Mouse (Mus musculus) embryonic facial prominence, embryonic 12.5 days (tissue): ENCODE measurements around the gene Ikzf1. TPM values are rescaled to one million over a fixed set of nuclear protein-coding genes. Genes with fewer than 3 reads are reported as not detected.

ENCODE experiments used
- ATAC-seq: fragments of 200-750 bp; cut with Nextera tagmentation; 2 replicates; pipeline ENCODE4 v1.8.0; 2017; ENCODE audit not compliant: insufficient number of reproducible peaks, insufficient read depth, low FRiP score, low TSS enrichment
- H3K27ac ChIP-seq: fragments of 300-500 bp; sonication (generic); 2 replicates; pipeline ENCODE4 v1.5.1; 2016; ENCODE audit warnings: mild to moderate bottlenecking
- H3K27me3 ChIP-seq: fragments of 300-500 bp; sonication (generic); 2 replicates; pipeline ENCODE4 v1.6.1; 2016; ENCODE audit warnings: mild to moderate bottlenecking, moderate library complexity
- H3K36me3 ChIP-seq: fragments of 300-500 bp; sonication (generic); 2 replicates; pipeline ENCODE4 v1.6.1; 2016; ENCODE audit warnings: mild to moderate bottlenecking
- H3K4me1 ChIP-seq: fragments of 300-500 bp; sonication (generic); 2 replicates; pipeline ENCODE4 v1.6.1; 2016
- H3K4me2 ChIP-seq: fragments of 300-500 bp; sonication (generic); replicated peaks from 2 replicates; pipeline ENCODE4 v1.6.1; 2016; ENCODE audit warnings: mild to moderate bottlenecking, moderate library complexity
- H3K4me3 ChIP-seq: fragments of 300-500 bp; sonication (generic); 2 replicates; pipeline ENCODE4 v1.5.1; 2016; ENCODE audit warnings: mild to moderate bottlenecking
- H3K9ac ChIP-seq: fragments of 300-500 bp; sonication (generic); 2 replicates; pipeline ENCODE4 v1.6.1; 2016; ENCODE audit warnings: mild to moderate bottlenecking, moderate library complexity
- H3K9me3 ChIP-seq: fragments of 300-500 bp; sonication (generic); 2 replicates; pipeline ENCODE4 v1.6.1; 2016; ENCODE audit warnings: mild to moderate bottlenecking, moderate library complexity
- WGBS: fragments of 180-500 bp; shearing (Covaris S2); methylation state at CpG from one replicate; pipeline ENCODE4 v1.1.7; 2016; 5-methylcytosine and 5-hydroxymethylcytosine counted together
- polyA plus RNA-seq: library from polyadenylated mRNA; unstranded; fragments of >200 nt; fragmentation: Nextera tagmentation; extraction: Ambion mirVana; gene quantifications from 2 replicates; pipeline ENCODE4 v1.2.1, GENCODE M21; 2016

Gene Ikzf1
- polyA plus RNA-seq, 1 experiment from 2014 or later = 0.84 TPM

DNA sequence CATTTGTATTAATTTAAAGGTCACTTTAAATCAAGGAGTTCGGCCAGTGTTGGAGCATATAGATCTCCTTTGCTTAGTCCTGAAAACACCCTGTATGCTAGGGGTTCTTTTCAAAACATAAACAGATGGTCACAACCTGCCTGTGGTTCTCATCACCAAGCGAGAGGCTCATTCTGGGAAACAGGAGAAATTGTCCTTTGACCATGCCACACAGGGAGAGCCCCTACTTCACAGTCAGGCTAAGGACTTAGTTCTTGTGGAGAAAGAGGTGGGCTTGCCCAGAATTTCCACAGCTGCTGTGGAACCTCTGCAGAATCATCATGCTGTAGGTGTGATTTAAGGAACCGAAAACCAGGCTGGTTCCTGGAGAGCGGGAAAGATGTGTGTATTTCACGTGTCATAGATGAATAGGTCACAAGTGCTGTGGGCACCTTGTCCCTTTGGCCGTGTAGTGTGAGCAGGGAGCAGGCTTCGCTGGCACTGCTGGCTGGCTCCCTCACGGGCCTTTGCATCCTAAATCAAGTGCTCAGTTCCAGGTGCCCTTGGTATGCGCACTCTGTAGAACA is 23.4 kb downstream of the Ikzf1 start:
- H3K4me2 ChIP-seq = no peak overlapping the region
- ATAC-seq = no peak
- H3K9me3 ChIP-seq = no peaks in the 10 kb centered on the region
- no peak overlapping the region for H3K27ac ChIP-seq
- no peak overlapping the region for H3K4me3 ChIP-seq
- H3K36me3 ChIP-seq = no peaks in the 10 kb centered on the region
- no peaks in the 10 kb centered on the region for H3K27me3 ChIP-seq
- 87% methylated on average over 9 of the region's 9 CpGs for WGBS
- H3K9ac ChIP-seq = no peak overlapping the region
- no peaks in the 10 kb centered on the region for H3K4me1 ChIP-seq

DNA sequence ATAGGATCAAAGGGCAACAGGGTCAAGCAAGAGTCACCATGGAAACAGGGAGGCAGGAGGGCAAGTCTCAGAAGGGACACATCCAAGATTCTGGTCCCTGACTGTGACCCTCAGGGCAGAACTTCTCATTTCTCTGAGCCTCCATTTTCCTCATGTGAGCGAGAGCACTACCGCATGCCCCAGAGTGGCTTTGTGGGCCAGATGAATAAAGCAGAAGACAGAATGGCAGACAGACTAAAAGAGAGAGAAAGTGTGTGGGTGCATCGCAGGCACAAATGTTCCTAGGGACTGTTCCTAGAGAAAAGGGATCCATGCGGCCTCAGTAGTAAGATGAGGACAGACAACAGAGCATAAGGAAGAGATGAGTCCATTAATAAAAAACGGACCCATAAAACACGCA is 24.5 kb downstream of the Ikzf1 start:
- Histone ChIP-seq H3K27ac (no peak overlapping the region), H3K9me3 (no peaks in the 10 kb centered on the region), H3K9ac (no peak overlapping the region), H3K36me3 (no peaks in the 10 kb centered on the region), H3K4me1 (no peaks in the 10 kb centered on the region), H3K4me3 (no peak overlapping the region), H3K4me2 (no peak overlapping the region), H3K27me3 (no peaks in the 10 kb centered on the region)
- ATAC-seq = no peak
- 82% methylated on average over 6 of the region's 6 CpGs for WGBS

DNA sequence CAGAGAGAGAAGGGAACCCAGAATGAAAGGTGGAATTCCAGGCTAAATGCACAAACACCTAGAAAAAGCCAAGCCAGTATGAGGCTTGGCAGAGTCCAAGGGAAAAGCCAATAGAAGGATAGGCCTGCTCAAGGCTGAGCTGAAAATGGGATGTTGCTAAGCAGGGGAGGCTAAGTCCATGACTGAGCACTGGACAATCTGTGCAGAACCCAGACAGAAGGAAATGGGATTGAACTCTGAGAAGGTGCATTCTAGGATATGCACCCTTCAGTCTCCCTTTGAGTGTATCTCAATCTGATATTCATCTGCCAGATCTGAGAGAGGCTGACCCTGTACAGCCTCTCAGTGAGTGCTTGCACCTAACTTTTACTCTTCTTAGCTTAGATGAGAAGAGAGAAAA is 25.9 kb downstream of the Ikzf1 start:
- H3K9me3 ChIP-seq = no peaks in the 10 kb centered on the region
- ATAC-seq = no peak
- no peak overlapping the region for H3K9ac ChIP-seq
- no peak overlapping the region for H3K4me2 ChIP-seq
- no peak overlapping the region for H3K27ac ChIP-seq
- no peaks in the 10 kb centered on the region for H3K4me1 ChIP-seq
- H3K36me3 ChIP-seq = no peaks in the 10 kb centered on the region
- no peak overlapping the region for H3K4me3 ChIP-seq
- H3K27me3 ChIP-seq = no peaks in the 10 kb centered on the region

DNA sequence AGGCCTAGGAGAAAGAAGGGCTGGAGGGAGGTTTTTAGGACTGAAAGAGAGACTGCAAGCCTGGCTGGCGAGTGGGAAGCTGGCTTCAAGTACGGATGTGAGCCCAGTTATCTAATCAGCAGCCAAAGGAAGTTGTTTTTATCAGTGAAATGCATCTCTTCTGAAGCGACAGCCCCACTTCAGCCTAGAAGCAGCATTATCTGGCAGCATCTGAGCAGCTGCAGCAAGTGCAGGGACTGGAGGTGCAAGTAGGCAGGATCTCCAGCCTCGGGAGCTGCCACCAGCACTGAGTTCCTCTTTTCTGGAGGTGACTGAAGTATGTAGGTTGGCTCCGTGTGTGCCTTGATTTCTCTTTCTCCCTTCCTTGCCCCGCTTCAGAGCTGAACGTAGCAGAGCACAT is 26.9 kb downstream of the Ikzf1 start:
- Histone ChIP-seq H3K9ac (no peak overlapping the region), H3K27ac (no peak overlapping the region), H3K4me3 (no peak overlapping the region), H3K27me3 (no peaks in the 10 kb centered on the region), H3K36me3 (no peaks in the 10 kb centered on the region), H3K4me1 (no peaks in the 10 kb centered on the region), H3K4me2 (no peak overlapping the region), H3K9me3 (no peaks in the 10 kb centered on the region)
- 70% methylated on average over 7 of the region's 7 CpGs for WGBS
- no peak for ATAC-seq

DNA sequence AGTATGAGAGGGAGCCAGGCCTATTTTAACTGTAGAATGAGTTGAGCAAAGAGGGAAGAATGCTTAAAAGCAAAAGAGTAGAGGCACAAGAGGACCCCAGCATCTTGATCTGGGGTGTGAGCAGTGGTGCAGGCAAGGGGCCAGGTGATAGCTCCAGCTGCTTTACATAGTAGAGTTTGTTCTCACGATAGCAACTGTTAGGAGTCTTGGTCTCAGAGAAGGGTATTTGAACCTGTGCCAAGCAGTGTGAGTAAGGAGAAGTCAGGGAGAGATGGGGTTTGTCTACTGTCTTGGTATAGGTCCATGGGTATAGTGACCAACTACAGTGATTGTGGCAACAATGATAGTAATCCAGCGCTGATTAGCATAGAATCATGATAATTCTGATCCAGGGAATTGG is 29.9 kb downstream of the Ikzf1 start:
- H3K9me3 ChIP-seq = no peaks in the 10 kb centered on the region
- 80% methylated on average over 2 of the region's 2 CpGs for WGBS
- no peak overlapping the region for H3K27ac ChIP-seq
- no peak for ATAC-seq
- no peaks in the 10 kb centered on the region for H3K27me3 ChIP-seq
- H3K4me3 ChIP-seq = no peak overlapping the region
- H3K4me1 ChIP-seq = no peaks in the 10 kb centered on the region
- no peaks in the 10 kb centered on the region for H3K36me3 ChIP-seq
- H3K4me2 ChIP-seq = no peak overlapping the region
- no peak overlapping the region for H3K9ac ChIP-seq

DNA sequence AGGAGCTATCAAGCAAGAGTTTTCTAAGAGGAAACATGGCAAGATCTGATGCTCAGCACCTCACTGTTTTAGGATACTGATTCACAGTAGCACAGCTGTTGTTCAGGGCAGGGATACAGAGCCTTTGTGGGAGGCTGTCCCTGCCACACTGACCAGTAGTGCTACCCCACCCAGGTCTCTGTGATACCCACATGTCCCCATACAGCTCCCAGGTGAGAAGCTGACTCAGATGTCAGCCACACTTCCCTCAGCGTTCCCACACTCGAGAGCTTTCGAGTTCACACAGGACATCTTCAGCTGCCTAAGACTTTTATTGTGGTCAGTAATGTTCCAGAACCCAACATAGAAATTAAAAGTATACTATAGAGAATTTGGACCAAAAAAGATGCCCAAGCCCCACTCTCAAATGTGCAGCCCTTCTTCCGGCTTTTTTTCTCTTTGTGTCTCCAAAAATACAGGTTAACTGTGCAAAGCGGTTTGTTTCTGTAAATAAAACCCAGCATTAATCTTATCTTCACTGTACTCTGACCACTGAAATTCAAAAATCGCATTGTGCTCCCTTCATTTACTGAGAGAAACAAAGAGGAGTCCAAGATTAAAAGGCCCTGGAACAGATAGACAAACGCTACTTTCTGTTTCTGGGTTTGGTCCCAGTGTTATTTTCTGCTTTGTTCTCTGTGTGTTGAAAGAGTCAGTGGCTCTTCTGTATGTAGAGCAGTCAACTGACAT is 31.3 kb downstream of the Ikzf1 start:
- WGBS = 92% methylated on average over 7 of the region's 7 CpGs
- Histone ChIP-seq H3K27me3 (no peaks in the 10 kb centered on the region), H3K27ac (no peak overlapping the region), H3K9ac (no peak overlapping the region), H3K4me1 (no peaks in the 10 kb centered on the region), H3K36me3 (no peaks in the 10 kb centered on the region), H3K9me3 (no peaks in the 10 kb centered on the region), H3K4me3 (no peak overlapping the region), H3K4me2 (no peak overlapping the region)
- ATAC-seq = no peak

DNA sequence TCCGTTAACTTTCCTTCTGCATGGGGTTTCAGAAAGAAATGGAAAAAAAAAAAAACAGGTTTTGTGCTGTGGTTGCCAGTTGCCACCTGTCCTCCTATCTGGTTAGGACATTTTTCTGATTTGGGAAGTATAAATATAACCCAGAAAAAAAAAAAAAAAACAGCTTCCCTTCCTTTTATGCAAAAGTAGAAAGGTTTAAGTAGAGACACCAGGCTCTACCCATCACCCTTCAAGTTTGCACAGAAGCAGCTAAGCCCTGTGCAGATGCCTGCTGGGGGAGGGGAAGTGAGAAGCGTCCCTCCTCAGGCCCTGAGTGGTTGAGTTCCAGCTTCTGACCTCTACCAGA is 31.9 kb downstream of the Ikzf1 start:
- no peak overlapping the region for H3K4me2 ChIP-seq
- 81% methylated on average over 2 of the region's 2 CpGs for WGBS
- ATAC-seq = no peak
- H3K4me3 ChIP-seq = no peak overlapping the region
- H3K4me1 ChIP-seq = no peaks in the 10 kb centered on the region
- H3K27ac ChIP-seq = no peak overlapping the region
- H3K9ac ChIP-seq = no peak overlapping the region
- H3K36me3 ChIP-seq = no peaks in the 10 kb centered on the region
- H3K27me3 ChIP-seq = no peaks in the 10 kb centered on the region
- H3K9me3 ChIP-seq = no peaks in the 10 kb centered on the region

DNA sequence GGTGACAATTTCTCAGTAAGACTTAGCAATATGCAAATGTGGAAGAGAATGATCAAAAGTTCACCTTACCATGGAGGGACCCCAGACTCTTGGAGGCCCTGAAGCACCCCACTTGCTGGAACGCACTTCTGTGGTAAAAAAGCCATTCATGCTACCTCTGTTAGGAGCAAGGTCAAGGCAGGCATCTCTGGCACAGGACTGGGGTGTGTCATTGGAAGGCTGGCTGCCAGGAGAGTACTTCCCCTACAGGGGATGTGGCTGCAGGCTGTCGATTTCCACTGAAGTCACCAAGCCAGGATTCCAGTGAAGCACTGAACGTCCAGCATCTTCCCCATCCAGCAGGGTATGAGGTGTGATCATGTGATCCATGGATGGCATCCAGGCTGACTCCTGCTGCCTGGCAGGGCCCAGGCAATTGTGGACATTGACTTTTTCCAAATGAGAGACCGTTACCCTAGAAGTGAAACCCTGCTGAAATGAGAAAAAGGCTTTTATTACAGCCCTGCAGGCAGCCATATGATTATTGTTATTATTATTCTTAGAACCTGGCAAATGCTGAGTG is 32.9 kb downstream of the Ikzf1 start:
- Histone ChIP-seq H3K9ac (no peak overlapping the region), H3K27me3 (no peaks in the 10 kb centered on the region), H3K4me1 (no peaks in the 10 kb centered on the region), H3K27ac (no peak overlapping the region), H3K4me3 (no peak overlapping the region), H3K36me3 (no peaks in the 10 kb centered on the region), H3K4me2 (no peak overlapping the region), H3K9me3 (no peaks in the 10 kb centered on the region)
- 77% methylated on average over 4 of the region's 4 CpGs for WGBS
- ATAC-seq = no peak

DNA sequence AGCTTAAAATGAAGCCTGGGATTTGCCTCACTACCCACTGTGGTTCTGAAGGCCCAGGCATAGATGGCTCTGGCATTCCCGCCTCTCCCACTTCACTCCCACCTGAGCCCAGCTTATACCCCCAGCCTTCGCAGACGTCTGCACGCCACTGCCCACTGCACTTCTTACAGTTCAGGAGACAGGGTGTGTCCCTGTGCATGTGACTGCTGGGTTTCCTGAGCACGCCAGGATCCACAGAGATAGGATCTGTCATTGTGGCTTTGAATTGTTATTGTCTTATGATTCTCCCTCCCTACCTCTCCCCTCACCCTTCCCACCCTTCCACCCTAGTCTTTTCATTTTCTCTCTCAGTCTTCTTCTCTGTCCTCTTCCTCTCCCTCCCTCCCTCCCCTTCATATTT is 34.9 kb downstream of the Ikzf1 start:
- Histone ChIP-seq H3K4me3 (no peak overlapping the region), H3K27ac (no peak overlapping the region), H3K27me3 (no peaks in the 10 kb centered on the region), H3K4me1 (no peaks in the 10 kb centered on the region), H3K9me3 (no peaks in the 10 kb centered on the region), H3K9ac (no peak overlapping the region), H3K36me3 (no peaks in the 10 kb centered on the region), H3K4me2 (no peak overlapping the region)
- 73% methylated on average over 5 of the region's 5 CpGs for WGBS
- no peak for ATAC-seq

DNA sequence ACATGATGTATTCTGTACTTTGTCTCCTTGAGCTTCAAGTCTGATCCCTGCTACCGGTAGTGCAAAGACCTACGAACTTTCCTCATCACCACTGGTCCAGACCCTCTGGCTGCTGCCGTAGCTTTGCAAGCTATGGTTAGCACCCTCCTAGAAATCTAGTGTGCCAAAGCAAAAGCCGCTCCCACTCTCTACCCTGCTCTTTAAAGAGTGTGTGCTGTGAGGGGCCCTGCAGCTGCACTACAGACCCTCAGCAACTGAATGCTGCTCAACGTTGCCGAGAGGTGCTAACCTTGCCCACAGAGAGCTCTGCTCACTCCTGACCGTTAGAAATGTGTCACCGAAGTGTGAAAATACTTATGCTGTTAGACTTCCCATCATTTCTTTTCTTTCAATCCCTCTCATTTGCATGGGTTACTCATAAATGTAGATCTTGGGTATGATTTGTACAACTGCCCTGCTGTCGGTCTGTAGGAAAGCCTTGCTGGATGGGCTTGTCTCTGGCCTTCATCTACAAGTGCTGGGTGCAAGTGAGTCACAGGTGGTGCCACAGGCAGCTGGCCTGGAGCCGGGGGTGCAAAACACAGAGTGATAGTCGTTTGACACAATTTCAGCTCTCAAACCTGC is 40.6 kb downstream of the Ikzf1 start:
- Histone ChIP-seq H3K4me1 (no peaks in the 10 kb centered on the region), H3K4me3 (no peak overlapping the region), H3K9me3 (no peaks in the 10 kb centered on the region), H3K9ac (no peak overlapping the region), H3K4me2 (no peak overlapping the region), H3K36me3 (no peaks in the 10 kb centered on the region), H3K27ac (no peak overlapping the region), H3K27me3 (no peaks in the 10 kb centered on the region)
- no peak for ATAC-seq
- WGBS = 90% methylated on average over 11 of the region's 11 CpGs

DNA sequence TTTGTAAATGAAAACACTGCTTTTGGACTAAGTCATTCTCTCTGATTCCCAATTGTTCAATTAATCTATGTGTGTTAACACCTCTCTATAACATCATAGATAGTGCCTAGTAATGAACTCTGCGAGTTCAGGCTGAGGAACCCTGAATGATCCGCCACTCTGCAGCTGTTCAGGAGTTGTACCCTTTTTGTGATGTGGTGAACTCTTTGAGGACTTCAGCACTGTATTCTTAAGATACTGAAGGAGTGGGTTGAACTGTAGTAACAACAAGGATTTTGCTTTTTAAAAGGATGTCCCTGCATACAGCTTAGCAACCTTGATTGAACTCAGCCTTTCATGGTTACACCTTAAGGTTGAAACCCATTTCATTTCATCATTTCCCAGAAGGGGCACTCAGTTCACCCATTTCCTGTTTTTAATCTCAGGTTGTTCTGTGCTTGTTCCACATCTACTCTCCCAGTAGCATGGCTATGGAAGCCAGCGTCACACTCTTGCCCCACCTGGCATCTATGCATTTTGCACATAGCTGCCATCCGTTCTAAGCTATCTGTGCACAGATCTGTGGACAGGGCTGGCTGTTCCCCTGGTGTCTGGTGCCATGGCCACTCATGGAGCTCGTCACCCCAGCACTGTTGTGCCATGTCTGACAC is 41.2 kb downstream of the Ikzf1 start:
- no peaks in the 10 kb centered on the region for H3K27me3 ChIP-seq
- no peak for ATAC-seq
- H3K9me3 ChIP-seq = no peaks in the 10 kb centered on the region
- H3K4me2 ChIP-seq = no peak overlapping the region
- no peaks in the 10 kb centered on the region for H3K4me1 ChIP-seq
- WGBS = 87% methylated on average over 5 of the region's 5 CpGs
- H3K9ac ChIP-seq = no peak overlapping the region
- no peaks in the 10 kb centered on the region for H3K36me3 ChIP-seq
- H3K27ac ChIP-seq = no peak overlapping the region
- H3K4me3 ChIP-seq = no peak overlapping the region

DNA sequence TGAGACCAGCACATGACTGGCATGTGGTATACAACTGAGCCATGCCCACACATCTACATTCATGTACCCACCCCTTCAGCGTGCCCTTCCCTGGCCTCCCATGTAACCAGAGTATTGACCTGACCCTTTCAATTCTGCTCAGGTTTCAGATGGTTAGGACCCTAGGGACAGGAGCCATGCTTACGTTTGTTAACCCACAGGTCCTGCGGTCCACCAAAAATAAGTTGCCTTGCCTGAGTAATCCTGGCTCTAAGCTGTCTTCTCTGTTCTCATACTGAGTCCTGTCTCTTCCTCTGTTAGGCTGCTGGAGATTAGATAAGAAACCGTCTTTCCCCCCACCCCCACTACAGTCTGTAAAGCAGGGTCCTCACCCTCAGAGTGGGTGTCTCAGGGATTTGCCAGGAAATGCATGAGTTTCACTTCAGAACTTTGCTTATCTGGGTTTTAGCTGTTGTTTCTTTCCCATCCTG is 42.0 kb downstream of the Ikzf1 start:
- 67% methylated on average over 4 of the region's 4 CpGs for WGBS

More for the DNA sequence above, 42.0 kb downstream of the Ikzf1 start:
- Histone ChIP-seq H3K36me3 (no peaks in the 10 kb centered on the region), H3K4me2 (no peak overlapping the region), H3K4me1 (no peaks in the 10 kb centered on the region), H3K27me3 (no peaks in the 10 kb centered on the region), H3K4me3 (no peak overlapping the region), H3K9me3 (no peaks in the 10 kb centered on the region), H3K27ac (no peak overlapping the region), H3K9ac (no peak overlapping the region)
- ATAC-seq = no peak
